Mouse (Mus musculus): ENCODE results near the gene Isoc2b. TPM values are rescaled to one million over a fixed set of nuclear protein-coding genes. Genes with fewer than 3 reads are reported as not detected.
A peak's percentile ranks its signal among the peaks of the same experiment; 100 is the strongest.
"Not testable (repeated sequence)": the region's sequence is repeated elsewhere in the genome, so short reads cannot be mapped to it uniquely, and the experiment has no call there.

Isoc2b gene
- total RNA-seq, 2 experiments from 2014 or later = 2.3 to 2.5 TPM

DNA sequence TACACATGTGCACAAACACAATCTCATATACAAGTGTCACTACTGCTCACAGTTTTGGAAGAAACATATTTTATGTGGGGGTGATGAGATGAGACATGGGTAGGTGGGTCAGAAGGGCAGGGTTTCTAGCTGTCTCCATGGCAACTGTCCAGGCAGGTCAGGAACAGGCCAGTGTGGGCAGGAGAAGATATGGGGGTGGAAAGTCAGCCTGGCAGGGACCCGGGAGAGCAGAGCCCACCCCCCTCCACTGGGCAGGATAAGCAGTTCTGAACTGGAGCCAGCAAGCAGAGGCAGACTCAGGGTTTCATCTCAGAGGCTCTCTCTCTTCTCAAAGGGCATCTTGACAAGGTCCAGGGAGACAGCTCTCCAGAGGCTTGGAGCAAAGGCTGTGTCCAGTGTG is 32.4 kb downstream of the Isoc2b start:
- DNase-seq (ENCODE audit: low spot score in 2 of 2) = no peak

DNA sequence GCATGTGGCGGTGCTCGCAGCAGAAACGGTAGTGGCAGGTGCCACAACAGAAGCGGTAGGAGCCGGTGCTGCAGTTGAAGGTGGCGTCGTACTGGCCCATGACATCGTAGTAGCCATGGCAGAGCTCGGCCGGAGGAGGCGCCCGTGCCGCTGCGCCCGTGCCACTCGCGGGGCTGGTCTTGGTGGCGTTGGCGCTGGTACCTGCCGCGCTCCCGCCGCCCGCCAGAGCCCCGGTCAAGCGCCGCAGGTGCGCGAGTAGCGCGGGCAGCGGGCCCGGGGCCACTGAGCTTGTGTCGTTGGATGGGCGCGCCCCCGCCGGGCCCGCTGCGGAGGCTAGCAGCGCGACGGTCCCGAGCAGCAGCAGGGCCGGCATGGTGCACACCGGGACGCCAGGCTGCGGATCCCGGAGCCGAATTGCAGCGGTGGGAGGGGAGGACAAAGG is 33.7 kb downstream of the Isoc2b start:
- DNase-seq (ENCODE audit: low spot score in 2 of 2) = peak in 1 of 2 experiments; percentile 27

DNA sequence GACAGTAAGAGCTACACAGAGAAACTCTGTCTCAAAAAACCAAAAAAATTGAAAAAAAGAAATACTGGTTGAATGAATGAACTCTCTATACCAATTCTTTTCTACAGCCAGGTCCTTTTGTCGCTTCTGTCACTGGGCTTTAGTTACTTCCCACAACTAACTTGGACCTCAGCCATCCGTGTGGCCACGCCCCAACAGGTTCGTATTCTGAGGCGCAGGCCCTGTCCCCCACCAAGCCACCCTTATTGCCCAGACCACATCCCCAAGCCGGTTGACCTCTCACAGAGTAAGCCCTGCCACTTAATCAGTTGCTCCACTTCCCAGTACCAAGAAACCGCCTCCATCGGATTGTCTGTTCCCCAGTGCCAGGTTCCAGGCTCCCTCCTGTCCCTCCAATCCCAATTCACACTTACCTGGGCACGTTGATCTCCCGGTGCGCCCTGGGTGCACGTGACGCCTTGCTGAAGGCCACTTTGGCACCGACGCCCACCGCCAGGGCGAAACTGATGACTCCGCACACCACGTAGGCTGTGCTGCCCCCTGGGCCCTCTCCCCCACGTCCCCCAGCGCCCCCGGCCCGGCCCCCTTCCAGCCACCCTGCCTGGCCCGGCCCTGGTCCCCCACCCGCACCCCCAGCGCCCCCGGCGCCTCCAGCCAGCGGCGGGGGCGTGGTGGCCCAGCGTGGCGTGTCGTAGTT is 34.3 kb downstream of the Isoc2b start:
- no peak for DNase-seq (ENCODE audit: low spot score in 2 of 2)

DNA sequence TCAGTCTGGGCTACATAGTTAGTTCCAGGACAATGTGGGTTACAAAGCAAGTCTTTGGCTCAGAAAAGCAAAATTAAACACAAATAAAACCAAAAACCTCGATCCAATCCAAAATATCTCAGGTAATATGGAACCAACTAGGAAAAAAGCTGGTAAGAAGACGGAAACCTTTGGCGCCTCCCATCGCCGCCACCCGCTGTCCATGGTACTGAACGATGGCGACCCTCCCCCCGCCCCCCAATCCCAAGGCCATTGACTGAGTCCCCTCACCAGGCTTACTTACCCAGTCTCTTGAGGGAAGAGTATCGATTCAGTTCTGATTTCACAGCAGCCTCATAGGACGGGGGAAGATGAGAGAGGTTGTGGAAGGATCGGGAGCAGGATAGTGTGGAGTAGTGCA is 39.6 kb downstream of the Isoc2b start:
- DNase-seq (ENCODE audit: low spot score in 2 of 2) = no peak

DNA sequence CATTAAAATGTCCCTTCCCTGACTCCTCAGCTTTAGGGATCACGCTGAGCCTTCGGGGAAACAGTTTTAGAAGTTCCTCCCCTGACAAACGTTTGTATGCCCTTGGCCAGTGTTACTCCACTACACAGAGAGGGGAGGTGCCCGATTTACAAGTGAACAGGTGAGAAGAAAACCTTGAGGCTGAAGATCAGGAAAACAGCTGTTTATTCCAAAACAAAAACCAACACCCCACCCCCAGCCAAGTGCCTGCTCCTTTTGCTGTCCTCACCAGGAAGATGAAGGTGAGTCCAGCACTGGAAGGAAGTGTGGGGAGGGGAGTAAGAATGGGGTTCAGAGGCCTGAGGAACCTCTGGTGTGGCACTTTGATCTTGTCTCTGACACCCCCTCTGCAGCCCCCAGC is 44.7 kb downstream of the Isoc2b start:
- no peak for DNase-seq (ENCODE audit: low spot score in 2 of 2)

DNA sequence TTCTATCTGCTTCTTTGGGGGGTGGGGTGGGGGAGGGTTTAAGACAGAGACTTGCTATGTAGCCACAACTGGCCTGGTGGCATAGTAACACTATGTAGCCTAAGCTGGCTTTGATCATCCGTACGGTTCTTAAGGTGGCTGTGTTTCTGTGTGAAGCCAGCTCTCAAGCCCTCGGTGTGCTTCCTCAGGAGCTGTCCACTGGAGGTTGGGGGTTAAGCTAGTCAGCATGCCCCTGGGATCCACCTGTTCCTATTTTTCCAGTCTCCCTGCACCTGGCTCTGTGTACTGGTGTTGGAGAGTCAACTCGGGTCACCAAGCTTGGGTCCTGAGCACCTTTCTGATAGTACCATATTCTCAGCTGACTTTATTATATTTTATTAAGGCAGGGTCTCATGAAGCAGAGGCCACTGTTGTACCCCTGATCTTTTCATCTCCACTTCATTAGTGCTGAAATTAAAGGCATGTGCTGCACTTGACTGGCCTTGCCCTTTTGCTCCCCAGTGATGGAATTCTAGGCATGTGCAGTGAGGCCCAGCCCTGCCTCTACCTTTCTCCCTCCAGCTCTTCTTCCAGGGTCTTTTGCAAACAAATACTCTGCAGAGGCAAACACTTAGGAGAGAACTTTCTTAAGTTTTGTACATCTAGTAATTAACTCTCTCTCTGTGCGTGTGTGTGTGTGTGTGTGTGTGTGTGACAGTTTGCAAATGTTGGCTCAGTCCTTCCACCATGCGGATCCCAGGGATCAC is 47.7 kb downstream of the Isoc2b start:
- DNase-seq (ENCODE audit: low spot score in 2 of 2) = no peak

DNA sequence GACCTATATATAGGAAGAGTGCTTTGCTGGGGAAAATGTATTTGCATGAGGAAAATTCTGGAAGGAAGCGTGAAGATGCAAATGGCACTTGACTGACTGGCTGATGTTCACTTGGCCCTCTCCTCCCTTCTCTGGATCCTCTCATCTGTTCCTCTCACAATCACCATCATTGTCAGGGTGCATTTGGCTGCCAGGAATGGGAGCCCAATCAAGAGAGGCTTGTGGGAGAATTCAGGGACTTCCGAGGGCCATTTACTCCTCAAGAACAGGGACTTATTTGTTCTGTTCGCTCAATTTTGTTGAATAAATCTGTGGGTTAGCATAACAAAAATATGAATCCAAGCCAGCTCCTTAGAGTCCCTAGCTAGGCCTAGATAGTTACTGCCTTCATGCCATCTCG is 48.4 kb downstream of the Isoc2b start:
- DNase-seq (ENCODE audit: low spot score in 2 of 2) = no peak

DNA sequence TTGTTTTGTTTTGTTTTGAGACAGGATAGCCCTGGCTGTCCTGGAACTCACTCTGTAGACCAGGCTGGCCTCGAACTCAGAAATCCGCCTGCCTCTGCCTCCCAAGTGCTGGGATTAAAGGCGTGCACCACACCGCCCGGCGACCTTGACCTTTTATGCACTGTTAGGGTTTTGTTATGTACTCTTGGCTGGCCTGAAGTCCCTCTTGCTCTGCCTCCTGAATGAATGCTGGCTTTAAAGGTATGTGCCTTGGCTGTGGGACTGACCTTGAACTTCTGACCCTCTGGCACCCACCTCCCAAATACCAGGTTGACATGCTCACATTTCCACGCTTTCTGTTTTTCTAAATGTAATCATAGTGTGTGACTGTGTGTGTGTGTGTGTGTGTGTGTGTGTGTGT is 49.1 kb downstream of the Isoc2b start:
- DNase-seq (ENCODE audit: low spot score in 2 of 2) = not testable (repeated sequence)

DNA sequence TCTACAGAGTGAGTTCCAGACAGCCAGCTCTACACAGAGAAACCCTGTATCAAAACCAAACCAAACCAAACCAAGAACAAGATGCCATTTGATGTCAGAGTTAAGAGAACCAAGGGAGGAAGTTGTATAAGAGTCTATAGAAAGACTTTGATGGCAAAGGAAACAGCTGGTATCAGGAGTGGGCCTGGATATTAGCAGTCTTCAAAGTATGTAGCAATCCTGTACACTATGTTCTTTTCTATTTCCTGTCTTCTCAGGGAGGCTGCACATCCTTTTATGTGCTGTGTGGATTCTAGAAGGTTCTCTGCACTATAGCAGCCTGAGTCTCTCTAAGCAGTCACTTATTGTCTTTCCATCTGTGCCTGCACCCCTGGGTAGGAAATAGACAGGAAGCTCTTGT is 53.5 kb downstream of the Isoc2b start:
- DNase-seq (ENCODE audit: low spot score in 2 of 2) = no peak

DNA sequence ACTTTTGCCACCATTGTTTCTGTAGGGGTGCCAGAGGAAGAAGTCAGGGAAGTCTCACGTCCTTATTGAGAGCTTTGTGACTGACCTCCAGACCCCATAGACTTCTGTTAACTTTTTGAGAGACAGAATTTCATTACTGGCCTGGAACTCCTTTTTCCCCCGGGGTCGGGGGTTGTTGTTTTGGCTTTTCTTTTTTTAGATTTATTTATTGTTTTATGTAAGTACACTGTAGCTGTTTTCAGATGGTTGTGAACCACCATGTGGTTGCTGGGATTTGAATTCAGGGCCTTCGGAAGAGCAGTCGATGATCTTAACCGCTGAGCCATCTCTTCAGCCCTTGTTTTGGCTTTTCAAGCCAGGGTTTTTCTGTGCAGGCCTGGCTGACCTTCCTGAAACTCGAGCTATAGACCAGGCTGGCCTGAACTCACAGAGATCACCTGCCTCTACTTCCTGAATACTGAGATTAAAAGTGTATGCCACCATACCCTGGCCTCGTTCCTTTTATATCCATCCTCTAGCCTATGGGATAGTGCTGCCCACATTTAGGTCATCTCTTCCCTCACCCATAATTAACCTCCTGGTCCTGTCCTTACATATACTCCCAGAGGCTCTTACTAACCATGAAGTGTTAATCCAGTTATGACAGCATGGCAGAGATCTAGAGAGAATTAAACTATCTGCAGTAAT is 56.8 kb downstream of the Isoc2b start:
- DNase-seq (ENCODE audit: low spot score in 2 of 2) = no peak

DNA sequence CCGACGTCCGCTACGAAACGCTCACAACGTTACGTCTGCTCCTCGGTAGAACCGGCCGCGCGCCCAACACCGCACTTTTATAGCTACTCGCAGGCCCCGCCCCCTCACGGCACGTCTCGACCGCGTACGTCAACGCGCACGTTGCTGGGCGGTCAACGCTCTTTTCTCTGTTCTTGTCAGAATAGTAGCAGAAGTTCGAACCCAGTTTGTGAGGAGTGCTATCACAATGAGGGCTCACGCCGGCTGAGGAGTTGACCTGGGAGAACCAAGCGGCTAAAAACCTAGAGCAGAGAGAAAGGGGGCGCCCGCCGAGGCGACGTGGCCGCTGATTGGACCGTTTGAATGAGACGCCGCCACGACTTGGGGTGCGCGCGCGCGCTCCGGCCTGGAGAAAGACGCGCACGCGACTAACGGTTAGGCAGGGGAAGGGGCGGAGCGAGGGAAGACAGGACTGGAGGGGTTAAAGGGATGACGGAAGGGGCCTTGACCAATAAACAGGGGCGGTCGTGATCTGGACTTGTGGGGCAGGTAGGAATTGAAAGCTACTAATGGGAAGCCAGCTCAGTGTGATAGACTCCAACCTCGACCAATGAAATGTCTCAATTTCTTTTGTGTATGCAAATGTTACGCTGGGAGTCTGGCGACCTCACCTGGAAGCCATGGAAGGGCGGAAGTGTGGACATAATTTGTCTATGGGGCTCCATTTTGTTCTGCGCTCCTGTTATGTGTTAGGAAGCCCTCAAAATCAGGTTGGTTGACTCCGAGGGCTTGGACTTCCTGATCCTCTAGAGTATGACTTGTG is 57.6 kb downstream of the Isoc2b start, which contains the start of gene Ube2s:
TSS of gene Ube2s (minus strand) at position 288 of the 802 bp plus-strand sequence.
- peak; percentile 97 to 98 for DNase-seq (ENCODE audit: low spot score in 2 of 2)

DNA sequence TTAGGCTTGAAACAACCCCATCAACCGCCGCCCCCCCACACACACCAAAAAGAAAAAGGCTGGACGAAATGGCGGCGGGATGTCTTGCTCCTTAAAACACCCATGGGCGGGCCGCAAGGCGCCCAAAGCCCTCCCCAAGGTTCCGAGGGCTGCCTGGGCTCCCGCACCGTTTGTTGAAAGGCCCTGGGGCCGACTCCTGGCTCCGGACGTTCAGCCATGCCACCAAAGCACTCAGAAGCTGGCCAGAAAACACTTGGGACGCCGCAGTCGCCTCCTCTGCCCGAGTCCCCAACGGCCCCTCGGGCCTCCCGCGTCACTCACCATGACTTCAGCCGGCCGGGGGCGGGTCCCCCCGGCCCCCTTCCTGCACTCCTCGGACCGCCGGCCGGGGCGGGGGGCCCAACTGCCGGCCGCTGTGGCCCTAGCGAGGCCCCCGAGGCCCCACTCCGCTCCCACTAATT is 58.2 kb downstream of the Isoc2b start:
- DNase-seq (ENCODE audit: low spot score in 2 of 2) = peak in 1 of 2 experiments; percentile 58

DNA sequence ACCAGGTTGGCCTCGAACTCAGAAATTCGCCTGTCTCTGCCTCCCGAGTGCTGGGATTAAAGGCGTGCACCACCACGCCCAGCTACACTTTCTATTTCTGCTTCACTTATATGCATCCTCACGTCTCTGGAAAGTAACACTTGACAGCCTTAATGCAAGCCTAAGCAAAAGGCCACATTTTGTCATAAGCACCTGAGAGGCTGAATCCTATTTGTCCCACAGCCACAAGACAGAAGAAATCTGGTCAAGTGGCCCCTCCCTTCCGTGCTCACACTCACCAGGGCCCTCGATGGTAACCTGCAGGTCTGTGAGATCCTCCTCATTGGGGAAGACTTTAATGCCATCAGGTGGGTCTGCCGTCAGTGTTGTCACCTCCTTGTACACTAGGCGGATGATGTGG is 58.9 kb downstream of the Isoc2b start:
- not testable (repeated sequence) for DNase-seq (ENCODE audit: low spot score in 2 of 2)

DNA sequence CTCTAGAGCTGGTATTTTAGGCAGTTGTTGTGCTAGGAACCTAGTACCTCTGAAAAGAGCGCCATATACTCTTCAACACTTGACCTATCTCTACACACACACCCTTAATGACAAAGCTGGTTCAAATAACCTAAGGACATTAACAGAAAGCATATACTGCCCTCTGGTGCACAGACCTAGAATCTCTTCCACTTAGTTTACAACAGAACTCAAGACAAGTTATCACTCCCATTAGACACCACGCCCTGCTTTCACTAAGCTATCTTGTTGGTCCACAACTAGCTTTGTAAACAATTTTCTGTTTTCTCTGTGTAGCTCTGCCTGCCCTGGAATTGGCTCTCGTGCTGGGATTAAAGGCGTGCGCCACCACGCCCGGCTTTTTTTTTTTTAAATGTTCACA is 63.3 kb downstream of the Isoc2b start:
- no peak for DNase-seq (ENCODE audit: low spot score in 2 of 2)

DNA sequence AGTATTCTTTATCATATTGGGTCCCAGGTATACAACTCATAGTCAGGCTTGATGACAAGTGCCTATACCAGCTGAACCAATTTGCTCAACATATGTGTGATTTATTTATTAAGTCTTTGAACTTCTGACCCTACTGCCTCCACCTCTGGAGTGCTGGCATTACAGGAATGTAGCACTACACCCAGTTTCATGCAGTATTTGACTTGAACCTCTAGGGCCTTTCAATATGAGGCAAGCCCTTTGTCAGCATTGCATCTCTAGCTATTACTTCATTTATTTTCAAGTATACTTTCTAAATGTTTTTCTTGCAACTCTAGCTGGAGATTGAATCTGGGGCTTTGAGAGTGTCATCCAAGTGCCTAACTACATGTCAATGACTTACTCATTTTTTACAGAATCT is 67.8 kb downstream of the Isoc2b start:
- DNase-seq (ENCODE audit: low spot score in 2 of 2) = no peak

DNA sequence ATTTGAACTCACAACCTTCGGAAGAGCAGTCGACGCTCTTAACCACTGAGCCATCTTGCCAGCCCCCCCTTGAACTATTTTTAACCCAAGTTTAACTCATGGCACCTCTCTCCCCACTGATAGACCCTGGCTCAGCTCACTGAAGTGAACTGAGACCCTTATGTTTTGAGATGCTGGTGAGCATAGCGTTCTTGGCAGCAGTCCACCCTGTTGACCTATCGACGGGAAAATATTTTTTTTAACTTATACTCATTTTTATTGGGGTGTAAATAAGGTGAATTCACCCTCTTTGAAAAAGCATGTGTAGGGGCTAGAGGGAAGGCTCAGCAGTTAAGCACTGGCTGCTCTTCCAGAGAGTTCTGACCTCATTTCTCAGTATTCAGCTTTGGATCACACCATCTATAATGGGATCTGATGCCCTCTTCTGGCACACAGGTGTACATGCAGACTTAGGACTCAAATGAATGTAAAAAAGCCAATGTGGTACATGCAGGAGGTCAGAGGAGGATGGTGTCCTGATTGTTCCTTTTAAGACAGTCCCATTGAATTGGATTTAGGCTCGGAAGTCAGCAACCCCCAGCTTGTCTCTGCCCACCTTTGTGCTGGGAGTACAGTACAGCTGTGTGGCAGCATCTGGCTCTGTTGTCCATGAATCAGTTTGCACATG is 74.2 kb downstream of the Isoc2b start:
- no peak for DNase-seq (ENCODE audit: low spot score in 2 of 2)
